Mouse (Mus musculus) neural tube, embryonic 12.5 days (tissue): ENCODE measurements around the gene Cdhr2. TPM values are rescaled to one million over a fixed set of nuclear protein-coding genes. Genes with fewer than 3 reads are reported as not detected.

ENCODE experiments used
- ATAC-seq: fragments of 200-750 bp; cut with Nextera tagmentation; 2 replicates; pipeline ENCODE4 v1.8.0; 2017; ENCODE audit warnings: low read depth, mild to moderate bottlenecking, moderate TSS enrichment, moderate library complexity; ENCODE audit not compliant: low FRiP score
- H3K27ac ChIP-seq: fragments of 300-500 bp; sonication (generic); 2 replicates; pipeline ENCODE4 v1.5.1; 2016
- H3K27me3 ChIP-seq: fragments of 300-500 bp; sonication (generic); replicated peaks from 2 replicates; pipeline ENCODE4 v1.6.1; 2016; ENCODE audit warnings: mild to moderate bottlenecking
- H3K36me3 ChIP-seq: fragments of 300-500 bp; sonication (generic); 2 replicates; pipeline ENCODE4 v1.6.1; 2016; ENCODE audit warnings: mild to moderate bottlenecking
- H3K4me1 ChIP-seq: fragments of 300-500 bp; sonication (generic); 2 replicates; pipeline ENCODE4 v1.6.1; 2016
- H3K4me2 ChIP-seq: fragments of 300-500 bp; sonication (generic); replicated peaks from 2 replicates; pipeline ENCODE4 v1.6.1; 2016; ENCODE audit warnings: mild to moderate bottlenecking
- H3K4me3 ChIP-seq: fragments of 300-500 bp; sonication (generic); 2 replicates; pipeline ENCODE4 v1.5.1; 2016
- H3K9ac ChIP-seq: fragments of 300-500 bp; sonication (generic); 2 replicates; pipeline ENCODE4 v1.6.1; 2016; ENCODE audit warnings: mild to moderate bottlenecking
- H3K9me3 ChIP-seq: fragments of 300-500 bp; sonication (generic); 2 replicates; pipeline ENCODE4 v1.6.1; 2016; ENCODE audit warnings: mild to moderate bottlenecking
- WGBS: fragments of 180-500 bp; shearing (Covaris S2); methylation state at CpG from one replicate; pipeline ENCODE4 v1.1.7; 2016; 5-methylcytosine and 5-hydroxymethylcytosine counted together
- polyA plus RNA-seq: library from polyadenylated mRNA; unstranded; fragments of >200 nt; fragmentation: Nextera tagmentation; extraction: Ambion mirVana; gene quantifications from 2 replicates; pipeline ENCODE4 v1.2.1, GENCODE M21; 2016

Gene Cdhr2
- polyA plus RNA-seq, 1 experiment from 2014 or later: 0.09 TPM

- Histone ChIP-seq H3K27me3 (peaks cover 34% of the 10 kb centered on the region), H3K4me3 (no peak overlapping the region), H3K4me2 (no peak overlapping the region), H3K4me1 (peaks cover 37% of the 10 kb centered on the region), H3K36me3 (no peaks in the 10 kb centered on the region), H3K9ac (no peak overlapping the region), H3K9me3 (no peaks in the 10 kb centered on the region), H3K27ac (no peak overlapping the region)
- ATAC-seq: no peak
- 39% methylated on average over 12 of the region's 12 CpGs for WGBS
These were observed 53.2 kb downstream of the Cdhr2 start for GRCm38 (mm10) chr13:54754169-54755080.

GRCm38 (mm10) chr13:54755201-54755830 is 54.1 kb downstream of the Cdhr2 start:
- H3K27ac ChIP-seq: no peak overlapping the region
- no peak overlapping the region; the same call in 1 of the 2 replicates for H3K4me2 ChIP-seq
- 24% methylated on average over 9 of the region's 9 CpGs for WGBS
- H3K4me3 ChIP-seq: no peak overlapping the region
- no peak for ATAC-seq
- no peak overlapping the region for H3K9ac ChIP-seq
- H3K4me1 ChIP-seq: peaks cover 46% of the 10 kb centered on the region
- peaks cover 34% of the 10 kb centered on the region for H3K27me3 ChIP-seq
- no peaks in the 10 kb centered on the region for H3K36me3 ChIP-seq
- H3K9me3 ChIP-seq: no peaks in the 10 kb centered on the region

- no peak for ATAC-seq
- Histone ChIP-seq H3K36me3 (no peaks in the 10 kb centered on the region), H3K9me3 (no peaks in the 10 kb centered on the region), H3K27me3 (peaks cover 29% of the 10 kb centered on the region), H3K4me3 (no peak overlapping the region), H3K4me1 (peaks cover 48% of the 10 kb centered on the region), H3K4me2 (no peak overlapping the region), H3K9ac (no peak overlapping the region), H3K27ac (no peak overlapping the region)
- 89% methylated on average over 8 of the region's 8 CpGs for WGBS
These were observed 55.0 kb downstream of the Cdhr2 start for GRCm38 (mm10) chr13:54756156-54756712.

GRCm38 (mm10) chr13:54757093-54757830 is 56.0 kb downstream of the Cdhr2 start:
- Histone ChIP-seq H3K4me3 (peak overlapping the region; percentile 40), H3K36me3 (no peaks in the 10 kb centered on the region), H3K9me3 (no peaks in the 10 kb centered on the region), H3K4me1 (peaks cover 48% of the 10 kb centered on the region), H3K4me2 (peak overlapping the region; percentile 81), H3K27ac (peak overlapping the region; percentile 65), H3K27me3 (peaks cover 20% of the 10 kb centered on the region), H3K9ac (peak overlapping the region; percentile 47; the same call in 1 of the 2 replicates)
- 38% methylated on average over 10 of the region's 10 CpGs for WGBS
- no peak for ATAC-seq

- Histone ChIP-seq H3K9me3 (no peaks in the 10 kb centered on the region), H3K27me3 (peaks cover 18% of the 10 kb centered on the region), H3K9ac (peak overlapping the region; percentile 47), H3K4me3 (peak overlapping the region; percentile 40), H3K4me1 (peaks cover 48% of the 10 kb centered on the region), H3K36me3 (no peaks in the 10 kb centered on the region), H3K4me2 (peak overlapping the region; percentile 81), H3K27ac (peak overlapping the region; percentile 65)
- WGBS: under 1% methylated on average over 43 of the region's 43 CpGs
- ATAC-seq: peak; percentile 83
These were observed 56.9 kb downstream of the Cdhr2 start for GRCm38 (mm10) chr13:54758045-54758755.

GRCm38 (mm10) chr13:54758756-54759470 is 57.7 kb downstream of the Cdhr2 start:
- 1% methylated on average over 29 of the region's 29 CpGs for WGBS
- H3K9me3 ChIP-seq: no peaks in the 10 kb centered on the region
- H3K4me1 ChIP-seq: peaks cover 48% of the 10 kb centered on the region
- H3K9ac ChIP-seq: peak overlapping the region; percentile 47
- peaks cover 18% of the 10 kb centered on the region for H3K27me3 ChIP-seq
- no peaks in the 10 kb centered on the region for H3K36me3 ChIP-seq
- H3K4me3 ChIP-seq: peak overlapping the region; percentile 40
- no peak overlapping the region for H3K27ac ChIP-seq
- peak overlapping the region; percentile 81 for H3K4me2 ChIP-seq
- ATAC-seq: peak; percentile 11; the same call in 1 of the 2 replicates

- peak overlapping the region; percentile 47; the same call in 1 of the 2 replicates for H3K9ac ChIP-seq
- WGBS: 6% methylated on average over 7 of the region's 7 CpGs
- H3K36me3 ChIP-seq: no peaks in the 10 kb centered on the region
- peaks cover 24% of the 10 kb centered on the region for H3K27me3 ChIP-seq
- H3K27ac ChIP-seq: no peak overlapping the region
- peaks cover 46% of the 10 kb centered on the region for H3K4me1 ChIP-seq
- no peak overlapping the region for H3K4me3 ChIP-seq
- H3K9me3 ChIP-seq: no peaks in the 10 kb centered on the region
- H3K4me2 ChIP-seq: peak overlapping the region; percentile 81
- 0 out of 2 replicates have a peak, but pooled peaks have one; percentile 3 for ATAC-seq
These were observed 58.2 kb downstream of the Cdhr2 start for GRCm38 (mm10) chr13:54759496-54759895.

GRCm38 (mm10) chr13:54760164-54760795 is 59.0 kb downstream of the Cdhr2 start:
- WGBS: 66% methylated on average over 8 of the region's 8 CpGs
- H3K4me1 ChIP-seq: peaks cover 40% of the 10 kb centered on the region
- H3K9ac ChIP-seq: no peak overlapping the region
- no peak overlapping the region for H3K27ac ChIP-seq
- H3K9me3 ChIP-seq: no peaks in the 10 kb centered on the region
- no peak overlapping the region for H3K4me3 ChIP-seq
- peaks cover 32% of the 10 kb centered on the region for H3K27me3 ChIP-seq
- no peak for ATAC-seq
- H3K36me3 ChIP-seq: no peaks in the 10 kb centered on the region
- no peak overlapping the region; the same call in 1 of the 2 replicates for H3K4me2 ChIP-seq

GRCm38 (mm10) chr13:54760906-54761305 is 59.6 kb downstream of the Cdhr2 start:
- Histone ChIP-seq H3K4me2 (no peak overlapping the region), H3K4me3 (no peak overlapping the region), H3K27me3 (peaks cover 38% of the 10 kb centered on the region), H3K9me3 (no peaks in the 10 kb centered on the region), H3K36me3 (no peaks in the 10 kb centered on the region), H3K4me1 (peaks cover 40% of the 10 kb centered on the region), H3K27ac (no peak overlapping the region), H3K9ac (no peak overlapping the region)
- 80% methylated on average over 7 of the region's 7 CpGs for WGBS
- ATAC-seq: no peak

GRCm38 (mm10) chr13:54765281-54766191 is 64.3 kb downstream of the Cdhr2 start:
- WGBS: 4% methylated on average over 44 of the region's 44 CpGs
- H3K4me2 ChIP-seq: peak overlapping the region; percentile 77
- peaks cover 56% of the 10 kb centered on the region for H3K27me3 ChIP-seq
- H3K36me3 ChIP-seq: no peaks in the 10 kb centered on the region
- peak overlapping the region; percentile 44 for H3K9ac ChIP-seq
- H3K4me1 ChIP-seq: peaks cover 14% of the 10 kb centered on the region
- H3K27ac ChIP-seq: no peak overlapping the region
- ATAC-seq: peak; percentile 61; the same call in 1 of the 2 replicates
- H3K4me3 ChIP-seq: peak overlapping the region; percentile 41
- no peaks in the 10 kb centered on the region for H3K9me3 ChIP-seq
